Mouse (Mus musculus) hematopoietic stem cell, adult 5-6 weeks (primary cell): ENCODE data around the gene Abcc1. TPM values are rescaled to one million over a fixed set of nuclear protein-coding genes. Genes with fewer than 3 reads are reported as not detected.

ENCODE experiments used
- total RNA-seq: library from RNA; stranded (forward); fragments of 172-1452, 232-1000 nt; gene quantifications from 2 replicates; pipeline ENCODE4 v1.2.3, GENCODE M21; 2017

Abcc1 gene
- total RNA-seq, 1 experiment from 2014 or later = 56.7 TPM

Other genes with a start within 250 kb of the Abcc1 start
- 80.9 and 81.8 TPM in 2 replicates for gene Nde1, start 198.3 kb upstream of the Abcc1 start, total RNA-seq
- 34.3 and 37.8 TPM in 2 replicates for gene Marf1, start 198.2 kb upstream of the Abcc1 start, total RNA-seq
- gene Myh11, start 70.2 kb upstream of the Abcc1 start, total RNA-seq = not detected in 2 replicates
- gene Fopnl, start 44.2 kb upstream of the Abcc1 start, total RNA-seq = 49.4 and 60.2 TPM in 2 replicates
- gene A630010A05Rik, start 200.8 kb downstream of the Abcc1 start, total RNA-seq = not detected in 2 replicates